Mouse (Mus musculus): ENCODE data around the gene Myh10.

DNA sequence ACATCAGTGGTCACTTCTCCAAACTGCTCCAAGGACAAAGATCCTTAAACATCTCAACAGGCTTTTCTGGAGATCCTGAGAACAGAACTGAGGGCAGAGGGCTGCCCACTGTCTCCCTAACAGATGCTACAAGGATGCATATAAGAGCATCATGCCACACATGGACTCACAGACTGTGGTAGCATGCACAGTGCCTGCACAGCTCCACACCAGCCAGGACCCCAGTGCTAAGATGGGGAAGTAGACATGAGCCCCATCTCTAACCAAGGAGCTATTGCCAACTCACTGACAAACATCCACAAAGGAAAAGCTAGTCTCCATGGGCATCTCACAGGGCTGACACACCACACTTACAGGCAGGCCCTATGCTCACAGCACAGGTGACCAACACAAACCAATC, 142.2 kb downstream of the Myh10 start:
- TF ChIP-seq CTCF (IDR thresholded peaks at IDR 0.05; ENCODE audit: extremely low read depth, insufficient read depth, insufficient read length, insufficient replicate concordance), result no peak
- TF ChIP-seq POLR2A (IDR thresholded peaks at IDR 0.05; ENCODE audit: low read depth, low read length), result no peak

Measured in spleen, adult 2 months (tissue).